19 mouse cellular contexts compared by ENCODE assay signal in the genomic region with DNA sequence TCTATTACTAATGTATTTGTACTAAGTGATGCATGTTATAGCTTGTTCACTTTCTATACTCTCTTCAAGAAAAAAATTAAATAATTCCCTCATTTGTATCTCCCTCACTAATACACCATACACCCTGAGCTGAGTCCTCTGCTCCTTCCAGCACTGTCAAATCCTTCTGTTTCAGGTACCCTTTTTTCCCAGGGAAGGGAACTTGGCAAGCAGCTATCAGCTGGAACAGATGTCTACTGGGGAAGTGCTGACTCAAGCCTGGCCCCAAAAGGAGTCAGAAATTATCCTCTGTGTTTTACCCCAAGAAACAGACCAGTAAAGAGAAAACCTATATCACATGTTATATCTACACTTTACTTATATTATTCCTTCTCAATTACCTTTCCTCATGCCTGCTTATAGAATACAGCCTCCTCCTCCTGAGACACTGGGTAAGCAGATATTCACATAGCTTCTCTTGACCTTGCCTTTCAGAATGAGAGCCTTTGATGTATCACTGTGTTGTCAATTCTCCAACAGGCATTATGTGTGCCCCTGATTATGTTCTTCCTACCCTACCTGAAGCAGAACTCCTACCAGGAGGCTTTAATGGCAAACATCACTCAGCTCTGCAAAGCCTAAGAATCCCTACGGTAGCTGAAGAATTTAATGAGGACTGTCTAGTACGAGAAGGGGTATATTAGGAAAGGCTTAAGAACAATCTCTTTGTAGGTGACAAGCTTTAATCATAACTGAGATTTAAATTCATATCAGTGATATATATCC.
DNase-seq lines count a peak whose midpoint lies in the region; ATAC-seq lines count a peak whose summit lies in the region.
"Had no signal": no experiment of that assay in that cellular context is flagged by ENCODE, and none has a peak within 500 bp of the region (broad histone marks: within the 10 kb centered on the region; RNA-seq: fewer than 3 reads in every experiment).

No protein-coding gene starts in this region.

- no peak overlapping the region for H3K4me2 ChIP-seq in midbrain, embryonic 13.5 days (replicated peaks)
- no peak overlapping the region for H3K4me2 ChIP-seq in midbrain, embryonic 11.5 days
- H3K4me2 ChIP-seq: embryonic facial prominence, embryonic 15.5 days; hindbrain, embryonic 13.5 days had no signal

- no peaks in the 10 kb centered on the region for H3K27me3 ChIP-seq in midbrain, embryonic 13.5 days
- H3K27me3 ChIP-seq in midbrain, embryonic 11.5 days (ENCODE audit: control insufficient read depth, insufficient read depth, low read length) = no peaks in the 10 kb centered on the region
- no peaks in the 10 kb centered on the region for H3K27me3 ChIP-seq in embryonic facial prominence, embryonic 10.5 days (replicated peaks; ENCODE audit: low read depth, poor library complexity, severe bottlenecking)
- H3K27me3 ChIP-seq: embryonic facial prominence, embryonic 15.5 days; hindbrain, embryonic 13.5 days had no signal

- H3K4me3 ChIP-seq in midbrain, embryonic 13.5 days (replicated peaks) = no peak overlapping the region
- no peak overlapping the region for H3K4me3 ChIP-seq in midbrain, embryonic 11.5 days (ENCODE audit: low read depth, low read length)
- H3K4me3 ChIP-seq in embryonic facial prominence, embryonic 10.5 days = no peak overlapping the region
- H3K4me3 ChIP-seq: embryonic facial prominence, embryonic 15.5 days; erythroblast, embryonic 14.5 days; heart, embryonic 10.5 days; hindbrain, embryonic 13.5 days had no signal

- H3K9ac ChIP-seq in midbrain, embryonic 13.5 days (replicated peaks) = no peak overlapping the region
- H3K9ac ChIP-seq in midbrain, embryonic 11.5 days (ENCODE audit: low read length) = no peak overlapping the region
- H3K9ac ChIP-seq: embryonic facial prominence, embryonic 15.5 days; hindbrain, embryonic 13.5 days had no signal

- no peaks in the 10 kb centered on the region for H3K9me3 ChIP-seq in midbrain, embryonic 13.5 days
- no peaks in the 10 kb centered on the region for H3K9me3 ChIP-seq in midbrain, embryonic 11.5 days (ENCODE audit: control insufficient read depth, low read length)
- H3K9me3 ChIP-seq in embryonic facial prominence, embryonic 10.5 days = no peaks in the 10 kb centered on the region
- H3K9me3 ChIP-seq: embryonic facial prominence, embryonic 15.5 days; heart, embryonic 10.5 days; hindbrain, embryonic 13.5 days had no signal

- no peaks in the 10 kb centered on the region for H3K4me1 ChIP-seq in midbrain, embryonic 13.5 days (replicated peaks)
- no peaks in the 10 kb centered on the region for H3K4me1 ChIP-seq in midbrain, embryonic 11.5 days (ENCODE audit: control insufficient read depth, insufficient read depth, low read length)
- no peaks in the 10 kb centered on the region for H3K4me1 ChIP-seq in embryonic facial prominence, embryonic 10.5 days
- H3K4me1 ChIP-seq: embryonic facial prominence, embryonic 15.5 days; heart, embryonic 10.5 days; hindbrain, embryonic 13.5 days had no signal

- H3K27ac ChIP-seq in midbrain, embryonic 13.5 days = no peak overlapping the region
- H3K27ac ChIP-seq in midbrain, embryonic 11.5 days (ENCODE audit: low read depth, low read length) = no peak overlapping the region
- no peak overlapping the region for H3K27ac ChIP-seq in embryonic facial prominence, embryonic 10.5 days (replicated peaks)
- H3K27ac ChIP-seq: embryonic facial prominence, embryonic 15.5 days; heart, embryonic 10.5 days; hindbrain, embryonic 13.5 days; hindbrain, postnatal 0 days had no signal

- no peaks in the 10 kb centered on the region for H3K36me3 ChIP-seq in midbrain, embryonic 13.5 days
- no peaks in the 10 kb centered on the region for H3K36me3 ChIP-seq in midbrain, embryonic 11.5 days (ENCODE audit: control insufficient read depth, insufficient read depth, low read length)
- no peaks in the 10 kb centered on the region for H3K36me3 ChIP-seq in embryonic facial prominence, embryonic 10.5 days (replicated peaks)
- H3K36me3 ChIP-seq: embryonic facial prominence, embryonic 15.5 days; heart, embryonic 10.5 days; hindbrain, embryonic 13.5 days had no signal

- 54% methylated on average over 2 of the region's 2 CpGs for WGBS in midbrain, embryonic 13.5 days
- 76% methylated on average over 2 of the region's 2 CpGs for WGBS in midbrain, embryonic 11.5 days
- 82% methylated on average over 2 of the region's 2 CpGs for WGBS in embryonic facial prominence, embryonic 10.5 days

- peak; percentile 13 to 23 for DNase-seq in cerebellum, adult 18-20 months
- no peak for DNase-seq in cerebellum, adult 8-10 months
- DNase-seq in midbrain, embryonic 11.5 days (ENCODE audit: low spot score, missing footprints) = no peak
- peak; percentile 8 for DNase-seq in MEL-GATA-1-ER (ENCODE audit: extremely low read depth, low read depth)
- DNase-seq in brain, adult 2 months (ENCODE audit: low read depth, low spot score) = peak; percentile 62
- DNase-seq in heart, postnatal 4 days = no peak
- DNase-seq in embryonic facial prominence, embryonic 10.5 days (ENCODE audit: low spot score) = no peak
- DNase-seq: adrenal gland, adult 8-10 months; adrenal gland, postnatal 36 days; gastrocnemius, postnatal 10 days; heart, adult 18-20 months; heart, postnatal 10 days; kidney, adult 11 months had no signal

- ATAC-seq in midbrain, embryonic 13.5 days = peak; percentile 70; the same call in 1 of the 2 replicates
- ATAC-seq in midbrain, embryonic 11.5 days (ENCODE audit: low FRiP score) = no peak
- ATAC-seq: hindbrain, postnatal 0 days had no signal

Comparison
In these comparisons a context has a peak if more than half of its experiments do, and no peak if none do; other contexts are left out.
1. DNase-seq: peak in cerebellum, adult 18-20 months (2 of 2), MEL-GATA-1-ER (single experiment) and brain, adult 2 months (single experiment); none in cerebellum, adult 8-10 months (single experiment), midbrain, embryonic 11.5 days (single experiment), heart, postnatal 4 days (single experiment) and embryonic facial prominence, embryonic 10.5 days (single experiment).